Mouse (Mus musculus) kidney, embryonic 16.5 days (tissue): ENCODE measurements at regions not wholly inside any gene's neighbourhood (a gene's known extent, or its start where the extent isn't known, plus 50 kb on each side); places are given as distances from the start of the nearest gene placed in this dataset.
"Not testable (repeated sequence)": the region's sequence is repeated elsewhere in the genome, so short reads cannot be mapped to it uniquely, and the experiment has no call there.

Experiments
- ATAC-seq: fragments of 200-750 bp; cut with Nextera tagmentation; 2 replicates; pipeline ENCODE4 v1.8.0; 2017; ENCODE audit warnings: moderate TSS enrichment; ENCODE audit not compliant: low FRiP score, low TSS enrichment
- H3K27ac ChIP-seq: fragments of 300-500 bp; sonication (generic); 2 replicates; pipeline ENCODE4 v1.5.1; 2014; ENCODE audit warnings: low read length
- H3K27me3 ChIP-seq: fragments of 300-500 bp; sonication (generic); 2 replicates; pipeline ENCODE4 v1.6.1; 2014; ENCODE audit warnings: low read length, control low read depth, mixed read lengths; ENCODE audit not compliant: insufficient read depth
- H3K36me3 ChIP-seq: fragments of 300-500 bp; sonication (generic); 2 replicates; pipeline ENCODE4 v1.6.1; 2014; ENCODE audit warnings: low read length, control low read depth, mixed read lengths; ENCODE audit not compliant: insufficient read depth
- H3K4me1 ChIP-seq: fragments of 300-500 bp; sonication (generic); 2 replicates; pipeline ENCODE4 v1.6.1; 2014; ENCODE audit warnings: low read length, control low read depth, mixed read lengths; ENCODE audit not compliant: insufficient read depth
- H3K4me2 ChIP-seq: fragments of 300-500 bp; sonication (generic); replicated peaks from 2 replicates; pipeline ENCODE4 v1.6.1; 2014; ENCODE audit warnings: low read depth, low read length
- H3K4me3 ChIP-seq: fragments of 300-500 bp; sonication (generic); 2 replicates; pipeline ENCODE4 v1.5.1; 2014; ENCODE audit warnings: mild to moderate bottlenecking, low read length
- H3K9ac ChIP-seq: fragments of 300-500 bp; sonication (generic); replicated peaks from 2 replicates; pipeline ENCODE4 v1.6.1; 2014; ENCODE audit warnings: low read length
- H3K9me3 ChIP-seq: fragments of 300-500 bp; sonication (generic); 2 replicates; pipeline ENCODE4 v1.6.1; 2016; ENCODE audit warnings: low read length, control low read depth
- WGBS: fragments of 180-500 bp; shearing (Covaris S2); extraction: QIAGEN DNeasy Blood & Tissue Kit; methylation state at CpG from one replicate; pipeline ENCODE4 v1.1.7; 2014; 5-methylcytosine and 5-hydroxymethylcytosine counted together

- WGBS, result 89% methylated on average over 3 of the region's 3 CpGs
- no peak for ATAC-seq
These were observed 1144.6 kb upstream of the Tacstd2 start for GRCm38 (mm10) chr6:68680099-68680791.

GRCm38 (mm10) chr6:68668433-68668832, 1132.8 kb upstream of the Tacstd2 start:
- H3K27me3 ChIP-seq, H3K9ac ChIP-seq, H3K27ac ChIP-seq, H3K4me2 ChIP-seq, H3K9me3 ChIP-seq, H3K36me3 ChIP-seq, H3K4me3 ChIP-seq, H3K4me1 ChIP-seq, ATAC-seq: not testable (repeated sequence)
- WGBS, result 1% methylated on average over 10 of the region's 10 CpGs

More at GRCm38 (mm10) chr6:68680099-68680791, 1144.6 kb upstream of the Tacstd2 start:
- Histone ChIP-seq H3K36me3 (no peaks in the 10 kb centered on the region), H3K9ac (no peak overlapping the region), H3K4me2 (no peak overlapping the region), H3K4me1 (no peaks in the 10 kb centered on the region), H3K4me3 (no peak overlapping the region), H3K9me3 (no peaks in the 10 kb centered on the region), H3K27me3 (no peaks in the 10 kb centered on the region), H3K27ac (no peak overlapping the region)

GRCm38 (mm10) chr6:68632309-68632708, 1096.7 kb upstream of the Tacstd2 start:
- not testable (repeated sequence) for H3K36me3 ChIP-seq, H3K9me3 ChIP-seq, H3K27me3 ChIP-seq, H3K4me2 ChIP-seq, H3K4me3 ChIP-seq, H3K4me1 ChIP-seq, H3K27ac ChIP-seq, ATAC-seq, H3K9ac ChIP-seq

GRCm38 (mm10) chr6:68631787-68632186, 1096.2 kb upstream of the Tacstd2 start:
- no peaks in the 10 kb centered on the region for H3K27me3 ChIP-seq
- no peak overlapping the region for H3K4me3 ChIP-seq
- H3K36me3 ChIP-seq, result no peaks in the 10 kb centered on the region
- no peak overlapping the region for H3K9ac ChIP-seq
- H3K27ac ChIP-seq, result no peak overlapping the region
- H3K4me2 ChIP-seq, result no peak overlapping the region
- H3K9me3 ChIP-seq, result no peaks in the 10 kb centered on the region
- ATAC-seq, result no peak
- no peaks in the 10 kb centered on the region for H3K4me1 ChIP-seq
- 90% methylated on average over 1 of the region's 1 CpGs for WGBS

GRCm38 (mm10) chr6:68606033-68606432, 1070.4 kb upstream of the Tacstd2 start:
- Histone ChIP-seq H3K4me3 (no peak overlapping the region), H3K4me2 (no peak overlapping the region), H3K27ac (no peak overlapping the region), H3K9me3 (no peaks in the 10 kb centered on the region), H3K27me3 (no peaks in the 10 kb centered on the region), H3K4me1 (no peaks in the 10 kb centered on the region), H3K36me3 (no peaks in the 10 kb centered on the region), H3K9ac (no peak overlapping the region)
- 71% methylated on average over 2 of the region's 2 CpGs for WGBS
- no peak for ATAC-seq
